Mouse (Mus musculus) testis, adult 2 months (tissue): ENCODE measurements around the gene Opn4. TPM values are rescaled to one million over a fixed set of nuclear protein-coding genes. Genes with fewer than 3 reads are reported as not detected.

Experiments used
- H3K27ac ChIP-seq: fragments of 200-500 bp; 2 replicates; pipeline ENCODE4 v1.5.1; 2012; ENCODE audit warnings: low read depth, low read length; ENCODE audit not compliant: control insufficient read depth, insufficient read depth
- H3K27me3 ChIP-seq: fragments of 200-500 bp; 2 replicates; pipeline ENCODE4 v1.6.1; 2012; ENCODE audit warnings: mild to moderate bottlenecking, low read length, moderate library complexity; ENCODE audit not compliant: control insufficient read depth, insufficient read depth
- H3K36me3 ChIP-seq: fragments of 200-500 bp; 2 replicates; pipeline ENCODE4 v1.6.1; 2012; ENCODE audit warnings: mild to moderate bottlenecking, low read length; ENCODE audit not compliant: control insufficient read depth, insufficient read depth
- H3K4me1 ChIP-seq: fragments of 200-500 bp; 2 replicates; pipeline ENCODE4 v1.6.1; 2012; ENCODE audit warnings: low read length; ENCODE audit not compliant: control insufficient read depth, insufficient read depth
- H3K4me3 ChIP-seq: fragments of 200-500 bp; 2 replicates; pipeline ENCODE4 v1.5.1; 2012; ENCODE audit warnings: low read depth, mild to moderate bottlenecking, low read length, moderate library complexity, mixed read lengths; ENCODE audit not compliant: control insufficient read depth
- CTCF ChIP-seq: fragments of 200-500 bp; IDR thresholded peaks from 2 replicates; pipeline ENCODE4 v1.5.1; 2012; ENCODE audit warnings: low read depth, mild to moderate bottlenecking, inconsistent platforms, low read length, moderate library complexity; ENCODE audit not compliant: control insufficient read depth, insufficient read depth, insufficient replicate concordance
- POLR2A ChIP-seq: fragments of 200-500 bp; IDR thresholded peaks from 2 replicates; pipeline ENCODE4 v1.6.1; 2012; ENCODE audit warnings: low read depth, mild to moderate bottlenecking, inconsistent platforms, low read length, moderate library complexity; ENCODE audit not compliant: control insufficient read depth
- polyA plus RNA-seq: library from polyadenylated mRNA; depleted of rRNA; stranded (reverse); fragments of >200 nt; gene quantifications from 2 replicates; pipeline ENCODE4 v1.2.3, GENCODE M21; 2012

The Opn4 gene
- polyA plus RNA-seq, 1 experiment, result 0.26 TPM

- Histone ChIP-seq H3K27me3 (no peaks in the 10 kb centered on the region), H3K27ac (no peak overlapping the region), H3K4me1 (peaks cover 4% of the 10 kb centered on the region), H3K4me3 (peak overlapping the region; percentile 19), H3K36me3 (no peaks in the 10 kb centered on the region)
- TF ChIP-seq CTCF (no peak), POLR2A (no peak)
Measured at GRCm38 (mm10) chr14:34569534-34570194, 30.3 kb downstream of the Opn4 start.

GRCm38 (mm10) chr14:34568626-34569025, 31.3 kb downstream of the Opn4 start:
- no peak overlapping the region for H3K27ac ChIP-seq
- peaks cover 4% of the 10 kb centered on the region for H3K4me1 ChIP-seq
- no peak overlapping the region for H3K4me3 ChIP-seq
- H3K36me3 ChIP-seq, result no peaks in the 10 kb centered on the region
- no peaks in the 10 kb centered on the region for H3K27me3 ChIP-seq
- TF ChIP-seq CTCF, result no peak
- no peak for TF ChIP-seq POLR2A

- TF ChIP-seq CTCF (no peak), POLR2A (no peak)
- H3K27ac ChIP-seq, result no peak overlapping the region
- peaks cover 4% of the 10 kb centered on the region for H3K4me1 ChIP-seq
- H3K4me3 ChIP-seq, result no peak overlapping the region
- H3K36me3 ChIP-seq, result no peaks in the 10 kb centered on the region
- H3K27me3 ChIP-seq, result no peaks in the 10 kb centered on the region
Measured at GRCm38 (mm10) chr14:34567697-34568096, 32.2 kb downstream of the Opn4 start.

- Histone ChIP-seq H3K36me3 (no peaks in the 10 kb centered on the region), H3K27me3 (no peaks in the 10 kb centered on the region), H3K4me1 (peaks cover 4% of the 10 kb centered on the region), H3K27ac (no peak overlapping the region), H3K4me3 (no peak overlapping the region)
- TF ChIP-seq POLR2A (no peak), CTCF (no peak)
Measured at GRCm38 (mm10) chr14:34566530-34566929, 33.4 kb downstream of the Opn4 start.

GRCm38 (mm10) chr14:34565711-34566110, 34.2 kb downstream of the Opn4 start:
- Histone ChIP-seq H3K36me3 (no peaks in the 10 kb centered on the region), H3K27ac (peak overlapping the region; percentile 28; the same call in 1 of the 2 replicates), H3K27me3 (no peaks in the 10 kb centered on the region), H3K4me1 (peaks cover 4% of the 10 kb centered on the region), H3K4me3 (no peak overlapping the region)
- TF ChIP-seq CTCF (no peak), POLR2A (no peak)

GRCm38 (mm10) chr14:34564646-34565045, 35.3 kb downstream of the Opn4 start:
- H3K4me3 ChIP-seq, result no peak overlapping the region
- H3K4me1 ChIP-seq, result peaks cover 4% of the 10 kb centered on the region
- H3K36me3 ChIP-seq, result no peaks in the 10 kb centered on the region
- peak overlapping the region; percentile 56; the same call in 1 of the 2 replicates for H3K27ac ChIP-seq
- no peaks in the 10 kb centered on the region for H3K27me3 ChIP-seq
- TF ChIP-seq CTCF, result no peak
- no peak for TF ChIP-seq POLR2A

- Histone ChIP-seq H3K27me3 (no peaks in the 10 kb centered on the region), H3K27ac (no peak overlapping the region), H3K36me3 (no peaks in the 10 kb centered on the region), H3K4me1 (no peaks in the 10 kb centered on the region), H3K4me3 (no peak overlapping the region)
- TF ChIP-seq POLR2A (no peak), CTCF (no peak)
Measured at GRCm38 (mm10) chr14:34562393-34562792, 37.5 kb downstream of the Opn4 start.
